Mouse (Mus musculus): Measurements from ENCODE around the gene Lamtor1.

- TF ChIP-seq CTCF (IDR thresholded peaks at IDR 0.05; ENCODE audit: low read depth) (no peak), EP300 (optimal IDR thresholded peaks at IDR 0.05) (no peak)
These were observed 66.0 kb downstream of the Lamtor1 start for GRCm38 (mm10) chr7:101971721-101972120.
